Mouse (Mus musculus): ENCODE measurements at regions not wholly inside any gene's neighbourhood (a gene's known extent, or its start where the extent isn't known, plus 50 kb on each side); places are given as distances from the start of the nearest gene placed in this dataset.

DNA sequence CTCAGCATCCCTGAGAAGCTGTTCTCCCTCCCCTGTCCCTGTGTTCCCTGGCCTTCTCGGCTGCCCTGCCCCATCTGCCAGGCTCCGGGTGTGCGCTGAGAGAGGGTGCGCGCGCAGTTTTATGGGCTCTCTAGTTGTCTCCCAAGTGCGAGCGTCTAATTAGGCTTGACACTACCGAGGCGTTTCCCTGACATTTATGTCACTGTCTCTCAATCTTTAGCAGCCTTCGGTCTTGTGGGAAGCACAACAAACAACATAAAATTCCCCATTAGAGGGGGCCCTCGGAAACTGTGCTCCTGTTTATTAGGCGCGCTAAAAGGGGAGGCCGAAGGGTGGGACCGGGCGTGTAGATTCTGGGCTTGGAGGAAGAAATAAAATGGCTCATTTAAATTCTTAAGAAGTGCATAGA, 227.3 kb downstream of the Bcl11a start:
- ATAC-seq (replicated peaks; ENCODE audit: insufficient number of reproducible peaks, low FRiP score, low TSS enrichment) = peak; percentile 46; the same call in 1 of the 2 replicates
- Histone ChIP-seq H3K9me3 (replicated peaks; ENCODE audit: control insufficient read depth, low read length) (no peaks in the 10 kb centered on the region), H3K4me3 (ENCODE audit: low read depth, low read length) (peak overlapping the region; percentile 39), H3K27me3 (ENCODE audit: control insufficient read depth, insufficient read depth, low read length) (no peaks in the 10 kb centered on the region), H3K4me1 (ENCODE audit: control insufficient read depth, insufficient read depth, low read length) (peaks cover 20% of the 10 kb centered on the region), H3K27ac (ENCODE audit: low read depth, low read length) (no peak overlapping the region), H3K36me3 (ENCODE audit: control insufficient read depth, insufficient read depth, low read length) (no peaks in the 10 kb centered on the region), H3K4me2 (peak overlapping the region; percentile 74), H3K9ac (ENCODE audit: low read depth, low read length) (no peak overlapping the region)
- WGBS (ENCODE audit: insufficient replicate concordance) = 0% methylated on average over 17 of the region's 17 CpGs

DNA sequence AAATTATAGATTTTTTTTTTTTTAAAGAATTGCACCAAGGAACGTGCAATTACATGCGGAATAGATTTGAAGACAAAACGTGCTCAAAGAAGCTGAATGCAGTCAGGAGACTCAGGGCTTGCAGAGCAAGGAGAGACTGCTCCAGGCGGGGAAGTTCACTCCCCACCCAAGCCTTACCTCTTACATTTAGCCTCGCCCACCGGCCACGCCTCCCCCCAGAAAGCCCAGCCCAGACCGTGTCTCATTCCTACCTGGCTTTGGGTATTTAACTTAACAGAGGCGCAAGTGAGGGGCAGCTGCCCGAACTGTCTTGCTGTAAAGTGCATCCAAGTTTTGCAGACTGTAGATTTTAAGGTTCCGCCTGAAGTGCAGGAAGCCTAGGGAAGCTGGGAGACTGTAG, 227.8 kb downstream of the Bcl11a start:
- H3K36me3 ChIP-seq (ENCODE audit: control insufficient read depth, insufficient read depth, low read length) = no peaks in the 10 kb centered on the region
- peaks cover 20% of the 10 kb centered on the region for H3K4me1 ChIP-seq (ENCODE audit: control insufficient read depth, insufficient read depth, low read length)
- no peak overlapping the region for H3K27ac ChIP-seq (ENCODE audit: low read depth, low read length)
- 4% methylated on average over 11 of the region's 11 CpGs for WGBS (ENCODE audit: insufficient replicate concordance)
- H3K4me3 ChIP-seq (ENCODE audit: low read depth, low read length) = peak overlapping the region; percentile 39
- 0 out of 2 replicates have a peak, but pooled peaks have one; percentile 12 for ATAC-seq (replicated peaks; ENCODE audit: insufficient number of reproducible peaks, low FRiP score, low TSS enrichment)
- peak overlapping the region; percentile 74 for H3K4me2 ChIP-seq
- no peak overlapping the region for H3K9ac ChIP-seq (ENCODE audit: low read depth, low read length)
- no peaks in the 10 kb centered on the region for H3K27me3 ChIP-seq (ENCODE audit: control insufficient read depth, insufficient read depth, low read length)
- H3K9me3 ChIP-seq (replicated peaks; ENCODE audit: control insufficient read depth, low read length) = no peaks in the 10 kb centered on the region

GRCm38 (mm10) chr11:24306101-24306500, 228.2 kb downstream of the Bcl11a start:
- H3K4me3 ChIP-seq (ENCODE audit: low read depth, low read length) = peak overlapping the region; percentile 39; the same call in 1 of the 2 replicates

DNA sequence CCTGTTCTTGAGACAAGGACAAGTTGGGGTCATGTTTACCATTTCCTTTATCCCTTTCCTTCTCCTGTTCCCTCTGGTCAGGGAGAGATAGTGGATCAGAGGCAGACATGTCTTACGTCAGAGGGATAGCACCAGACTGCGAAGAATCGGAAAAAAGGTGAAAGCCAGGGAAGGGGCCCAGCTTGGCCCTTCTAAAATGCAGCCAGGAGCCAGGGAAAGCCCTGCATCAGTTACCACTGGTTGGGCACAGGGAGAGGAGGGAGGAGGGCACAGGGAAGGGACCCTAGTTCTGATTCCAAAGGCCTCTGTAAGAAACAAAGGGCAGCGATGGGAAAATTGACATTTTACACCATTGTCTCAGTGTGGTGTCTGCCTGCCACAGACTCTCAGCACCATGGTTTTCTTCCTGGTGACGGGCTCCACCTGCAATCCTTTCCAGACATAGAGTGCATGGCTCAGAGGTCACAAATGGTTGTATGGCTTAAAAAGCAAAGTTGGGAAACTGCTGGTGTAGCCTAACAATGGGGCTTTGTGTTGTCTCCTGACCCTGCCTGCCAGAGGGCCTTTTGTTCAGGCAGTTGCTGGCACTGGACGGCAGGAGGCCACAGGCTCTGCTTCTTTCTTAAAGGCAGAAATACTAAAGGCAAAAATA, 229.9 kb downstream of the Bcl11a start:
- no peaks in the 10 kb centered on the region for H3K27me3 ChIP-seq (ENCODE audit: control insufficient read depth, insufficient read depth, low read length)
- H3K27ac ChIP-seq (ENCODE audit: low read depth, low read length) = no peak overlapping the region
- WGBS (ENCODE audit: insufficient replicate concordance) = 39% methylated on average over 6 of the region's 6 CpGs
- no peak overlapping the region for H3K9ac ChIP-seq (ENCODE audit: low read depth, low read length)
- H3K9me3 ChIP-seq (replicated peaks; ENCODE audit: control insufficient read depth, low read length) = no peaks in the 10 kb centered on the region
- peaks cover 20% of the 10 kb centered on the region for H3K4me1 ChIP-seq (ENCODE audit: control insufficient read depth, insufficient read depth, low read length)
- ATAC-seq (replicated peaks; ENCODE audit: insufficient number of reproducible peaks, low FRiP score, low TSS enrichment) = no peak
- H3K4me3 ChIP-seq (ENCODE audit: low read depth, low read length) = no peak overlapping the region
- H3K4me2 ChIP-seq = no peak overlapping the region
- no peaks in the 10 kb centered on the region for H3K36me3 ChIP-seq (ENCODE audit: control insufficient read depth, insufficient read depth, low read length)

More at GRCm38 (mm10) chr11:24306101-24306500, 228.2 kb downstream of the Bcl11a start:
- Histone ChIP-seq H3K36me3 (ENCODE audit: control insufficient read depth, insufficient read depth, low read length) (no peaks in the 10 kb centered on the region), H3K27ac (ENCODE audit: low read depth, low read length) (no peak overlapping the region), H3K9me3 (replicated peaks; ENCODE audit: control insufficient read depth, low read length) (no peaks in the 10 kb centered on the region), H3K4me2 (peak overlapping the region; percentile 74), H3K9ac (ENCODE audit: low read depth, low read length) (no peak overlapping the region), H3K27me3 (ENCODE audit: control insufficient read depth, insufficient read depth, low read length) (no peaks in the 10 kb centered on the region), H3K4me1 (ENCODE audit: control insufficient read depth, insufficient read depth, low read length) (peaks cover 20% of the 10 kb centered on the region)
- ATAC-seq (replicated peaks; ENCODE audit: insufficient number of reproducible peaks, low FRiP score, low TSS enrichment) = no peak
- WGBS (ENCODE audit: insufficient replicate concordance) = 33% methylated on average over 2 of the region's 2 CpGs

GRCm38 (mm10) chr11:24308253-24308633, 230.4 kb downstream of the Bcl11a start:
- no peak overlapping the region for H3K4me3 ChIP-seq (ENCODE audit: low read depth, low read length)
- 27% methylated on average over 1 of the region's 1 CpGs for WGBS (ENCODE audit: insufficient replicate concordance)
- no peak overlapping the region for H3K27ac ChIP-seq (ENCODE audit: low read depth, low read length)
- H3K27me3 ChIP-seq (ENCODE audit: control insufficient read depth, insufficient read depth, low read length) = no peaks in the 10 kb centered on the region
- H3K9ac ChIP-seq (ENCODE audit: low read depth, low read length) = no peak overlapping the region
- no peak overlapping the region for H3K4me2 ChIP-seq
- no peaks in the 10 kb centered on the region for H3K36me3 ChIP-seq (ENCODE audit: control insufficient read depth, insufficient read depth, low read length)
- H3K9me3 ChIP-seq (replicated peaks; ENCODE audit: control insufficient read depth, low read length) = no peaks in the 10 kb centered on the region
- peaks cover 20% of the 10 kb centered on the region for H3K4me1 ChIP-seq (ENCODE audit: control insufficient read depth, insufficient read depth, low read length)
- no peak for ATAC-seq (replicated peaks; ENCODE audit: insufficient number of reproducible peaks, low FRiP score, low TSS enrichment)

- ATAC-seq (replicated peaks; ENCODE audit: insufficient number of reproducible peaks, low FRiP score, low TSS enrichment) = no peak
- 83% methylated on average over 1 of the region's 1 CpGs for WGBS (ENCODE audit: insufficient replicate concordance)
- Histone ChIP-seq H3K9me3 (replicated peaks; ENCODE audit: control insufficient read depth, low read length) (no peaks in the 10 kb centered on the region), H3K4me2 (no peak overlapping the region), H3K27me3 (ENCODE audit: control insufficient read depth, insufficient read depth, low read length) (no peaks in the 10 kb centered on the region), H3K27ac (ENCODE audit: low read depth, low read length) (no peak overlapping the region), H3K36me3 (ENCODE audit: control insufficient read depth, insufficient read depth, low read length) (no peaks in the 10 kb centered on the region), H3K4me1 (ENCODE audit: control insufficient read depth, insufficient read depth, low read length) (no peaks in the 10 kb centered on the region), H3K4me3 (ENCODE audit: low read depth, low read length) (no peak overlapping the region), H3K9ac (ENCODE audit: low read depth, low read length) (no peak overlapping the region)
Observed at GRCm38 (mm10) chr11:24314046-24314445, 236.2 kb downstream of the Bcl11a start.

GRCm38 (mm10) chr11:24315582-24315981, 237.7 kb downstream of the Bcl11a start:
- Histone ChIP-seq H3K27ac (ENCODE audit: low read depth, low read length) (no peak overlapping the region), H3K9ac (ENCODE audit: low read depth, low read length) (no peak overlapping the region), H3K27me3 (ENCODE audit: control insufficient read depth, insufficient read depth, low read length) (no peaks in the 10 kb centered on the region), H3K4me1 (ENCODE audit: control insufficient read depth, insufficient read depth, low read length) (no peaks in the 10 kb centered on the region), H3K4me3 (ENCODE audit: low read depth, low read length) (no peak overlapping the region), H3K36me3 (ENCODE audit: control insufficient read depth, insufficient read depth, low read length) (no peaks in the 10 kb centered on the region), H3K4me2 (no peak overlapping the region), H3K9me3 (replicated peaks; ENCODE audit: control insufficient read depth, low read length) (no peaks in the 10 kb centered on the region)
- 71% methylated on average over 3 of the region's 3 CpGs for WGBS (ENCODE audit: insufficient replicate concordance)
- no peak for ATAC-seq (replicated peaks; ENCODE audit: insufficient number of reproducible peaks, low FRiP score, low TSS enrichment)

DNA sequence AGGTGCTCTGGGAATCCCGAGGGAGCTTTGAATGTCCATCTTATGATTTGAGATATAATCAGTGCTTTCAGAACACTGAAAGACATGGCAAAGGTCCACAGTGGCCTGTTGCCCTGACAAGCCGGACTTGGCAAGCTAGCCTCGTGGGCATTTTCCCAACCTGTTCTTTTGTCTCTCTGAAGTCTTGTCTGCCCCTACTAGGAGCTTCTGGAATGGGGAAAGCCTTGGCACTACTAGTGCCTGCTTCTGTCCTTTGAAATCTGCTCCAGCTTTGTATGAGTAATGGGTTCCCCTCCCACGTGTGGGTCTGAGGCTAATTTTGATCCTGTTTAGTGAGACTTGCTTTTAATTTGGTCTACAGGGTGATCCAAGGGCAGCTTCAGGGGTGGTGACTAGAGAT, 238.3 kb downstream of the Bcl11a start:
- H3K4me1 ChIP-seq (ENCODE audit: control insufficient read depth, insufficient read depth, low read length) = no peaks in the 10 kb centered on the region
- no peak for ATAC-seq (replicated peaks; ENCODE audit: insufficient number of reproducible peaks, low FRiP score, low TSS enrichment)
- H3K9ac ChIP-seq (ENCODE audit: low read depth, low read length) = no peak overlapping the region
- WGBS (ENCODE audit: insufficient replicate concordance) = 73% methylated on average over 4 of the region's 4 CpGs
- no peaks in the 10 kb centered on the region for H3K36me3 ChIP-seq (ENCODE audit: control insufficient read depth, insufficient read depth, low read length)
- H3K27ac ChIP-seq (ENCODE audit: low read depth, low read length) = no peak overlapping the region
- H3K9me3 ChIP-seq (replicated peaks; ENCODE audit: control insufficient read depth, low read length) = no peaks in the 10 kb centered on the region
- no peaks in the 10 kb centered on the region for H3K27me3 ChIP-seq (ENCODE audit: control insufficient read depth, insufficient read depth, low read length)
- no peak overlapping the region for H3K4me3 ChIP-seq (ENCODE audit: low read depth, low read length)
- no peak overlapping the region for H3K4me2 ChIP-seq

Measured in heart, embryonic 11.5 days (tissue).